Mouse (Mus musculus) MN1 (cell line): ENCODE measurements around the gene Zfp146.
"Not testable (repeated sequence)": the region's sequence is repeated elsewhere in the genome, so short reads cannot be mapped to it uniquely, and the experiment has no call there.

Experiments used
- DNase-seq: peaks from one replicate; pipeline ENCODE4 v3.0.0-alpha.2; 2016; ENCODE audit warnings: low spot score

The Zfp146 gene

DNA sequence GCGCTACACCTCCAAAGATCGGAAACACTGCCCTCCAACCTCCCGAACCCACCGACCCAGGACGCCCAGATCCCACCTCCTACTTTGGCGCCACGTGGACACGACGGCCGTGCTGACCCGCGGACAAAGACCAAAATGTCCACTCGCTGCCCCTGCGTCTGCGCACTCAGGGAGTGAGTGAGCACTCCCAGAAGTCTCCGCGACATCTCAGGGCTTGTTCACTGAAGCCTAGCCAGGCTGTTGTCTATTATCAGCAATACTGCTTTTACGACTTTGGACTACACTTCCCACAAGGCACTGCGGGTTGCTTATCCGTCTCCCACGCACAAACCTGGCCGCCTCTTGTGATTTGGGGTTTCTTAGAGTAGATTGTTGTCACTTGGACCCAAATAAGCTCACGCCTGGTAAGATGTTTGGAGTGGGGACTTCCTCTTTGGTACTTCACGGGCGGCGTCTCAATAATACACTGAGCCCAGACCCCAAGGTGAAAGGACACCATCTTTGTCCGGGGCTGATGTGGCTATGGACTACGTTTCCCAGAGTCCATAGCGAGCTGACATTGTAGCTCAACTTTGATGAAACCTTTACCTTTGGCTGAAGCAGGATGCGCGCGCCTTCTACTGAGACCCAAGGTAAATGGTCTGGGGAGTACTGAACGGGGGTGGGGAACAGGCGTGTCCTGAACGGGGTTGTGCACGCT, at the start of gene Zfp146:
Gene Zfp146, minus strand, starts transcription at position 168 of the 700 bp plus-strand sequence.
- peak; percentile 95 for DNase-seq

DNA sequence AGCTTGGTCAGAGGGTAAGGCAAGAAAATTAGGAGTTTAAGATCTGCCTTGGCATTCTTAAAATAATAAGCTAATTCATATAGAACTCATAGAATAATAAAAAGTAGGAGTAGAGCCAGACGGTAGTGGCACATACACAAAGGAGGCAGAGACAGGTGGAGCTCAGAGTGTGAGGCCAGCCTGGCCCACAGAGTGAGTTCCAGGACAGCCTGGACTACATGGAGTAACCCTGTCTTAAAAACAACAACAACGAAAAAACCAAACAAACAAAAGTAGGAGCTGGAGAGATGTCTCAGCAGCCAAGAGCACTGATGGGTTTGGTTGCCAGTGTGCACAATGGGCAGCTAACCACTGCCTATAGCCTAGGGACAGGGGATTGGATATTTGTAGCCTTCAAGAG, 47.7 kb upstream of the Zfp146 start:
- DNase-seq: no peak

DNA sequence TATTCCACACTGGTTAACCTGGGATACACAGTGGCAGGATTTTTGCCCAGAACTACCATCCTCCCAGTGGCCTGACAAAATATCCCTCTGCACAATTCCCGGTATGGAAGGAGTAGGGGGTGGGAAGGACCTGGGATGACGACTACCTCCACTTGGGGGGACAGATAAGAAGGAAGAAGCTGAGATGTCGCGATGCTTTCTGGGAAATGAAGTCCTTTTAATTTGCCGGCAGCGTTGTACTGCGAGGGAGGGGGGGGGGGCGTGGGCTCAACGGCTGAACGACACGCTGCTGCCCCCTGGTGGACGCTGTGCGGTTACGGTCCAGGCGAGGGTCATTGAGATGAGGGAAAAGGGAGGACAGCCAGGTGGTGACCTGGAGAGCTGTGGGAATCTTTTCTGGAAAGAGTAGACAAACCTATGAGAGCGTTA, 47.2 kb upstream of the Zfp146 start:
- DNase-seq: peak; percentile 83

DNA sequence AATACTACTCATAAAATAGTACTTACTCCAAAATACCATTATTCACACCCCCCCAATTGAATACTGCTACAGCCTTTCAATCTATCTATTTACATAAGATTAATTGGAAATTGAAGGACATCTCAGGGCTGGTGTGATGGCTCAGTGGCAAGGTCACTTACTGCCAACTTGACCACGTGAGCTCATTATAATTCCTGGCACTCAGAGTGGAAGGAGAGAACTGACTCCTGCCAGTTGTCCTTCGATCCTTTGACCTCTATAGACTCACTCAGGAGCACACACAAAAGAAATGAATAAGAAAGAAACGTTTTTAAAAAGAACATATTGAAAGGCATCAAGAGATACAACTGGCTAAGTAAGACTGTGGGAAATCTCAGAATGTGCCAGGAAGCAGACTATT, 46.3 kb upstream of the Zfp146 start:
- no peak for DNase-seq

DNA sequence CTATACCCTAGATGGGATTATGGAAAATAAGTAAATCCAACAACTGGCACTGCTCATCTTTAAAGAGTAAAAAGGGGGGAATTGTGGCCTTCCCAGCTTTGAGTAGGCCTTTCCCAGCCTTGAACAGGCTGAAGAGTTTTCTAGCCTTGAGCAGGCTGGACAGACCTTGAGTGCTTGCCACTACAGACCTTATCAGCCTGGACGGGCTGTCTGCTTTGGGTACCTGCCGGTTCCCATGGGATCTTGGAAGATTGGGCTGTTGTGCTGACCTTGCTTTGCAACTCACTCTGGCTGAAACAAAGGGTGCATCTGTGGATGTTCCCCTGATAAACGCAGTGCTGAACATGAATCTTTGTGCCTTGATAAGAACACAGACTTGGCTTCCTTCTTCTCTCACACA, 44.3 kb upstream of the Zfp146 start:
- DNase-seq: no peak

DNA sequence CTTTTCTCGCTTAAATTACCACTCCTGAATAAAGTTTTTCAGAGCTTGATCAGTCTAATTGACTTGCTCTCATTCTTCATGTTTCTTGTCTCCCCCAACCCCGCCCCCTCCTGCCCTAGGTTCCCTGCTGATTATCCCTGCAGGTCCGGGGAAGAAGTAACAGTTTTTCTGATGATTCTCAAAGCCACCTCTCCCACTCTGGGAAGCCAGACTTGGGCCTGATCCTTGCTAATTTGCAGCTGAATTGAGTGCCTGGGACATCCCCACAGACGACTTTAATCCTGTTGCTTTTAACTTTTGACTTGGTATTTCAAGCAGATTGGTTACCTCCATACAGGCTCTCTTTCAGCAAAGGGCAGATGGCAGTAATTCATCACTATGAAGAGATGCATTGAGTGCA, 41.5 kb upstream of the Zfp146 start:
- no peak for DNase-seq

DNA sequence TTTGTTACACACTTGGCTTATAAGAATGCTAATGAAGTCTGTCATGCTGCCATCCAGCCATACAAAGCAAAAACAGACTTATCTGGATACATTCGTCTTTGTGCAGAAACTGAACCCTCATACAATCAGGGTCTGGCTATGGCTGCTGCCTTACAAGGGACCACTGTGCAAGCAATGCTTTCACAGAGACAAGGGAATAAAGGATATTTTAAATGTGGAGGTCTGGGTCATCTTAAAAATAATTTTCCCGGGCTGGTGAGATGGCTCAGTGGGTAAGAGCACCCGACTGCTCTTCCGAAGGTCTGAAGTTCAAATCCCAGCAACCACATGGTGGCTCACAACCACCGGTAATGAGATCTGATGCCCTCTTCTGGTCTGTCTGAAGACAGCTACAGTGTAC, 36.8 kb upstream of the Zfp146 start:
- DNase-seq: not testable (repeated sequence)

DNA sequence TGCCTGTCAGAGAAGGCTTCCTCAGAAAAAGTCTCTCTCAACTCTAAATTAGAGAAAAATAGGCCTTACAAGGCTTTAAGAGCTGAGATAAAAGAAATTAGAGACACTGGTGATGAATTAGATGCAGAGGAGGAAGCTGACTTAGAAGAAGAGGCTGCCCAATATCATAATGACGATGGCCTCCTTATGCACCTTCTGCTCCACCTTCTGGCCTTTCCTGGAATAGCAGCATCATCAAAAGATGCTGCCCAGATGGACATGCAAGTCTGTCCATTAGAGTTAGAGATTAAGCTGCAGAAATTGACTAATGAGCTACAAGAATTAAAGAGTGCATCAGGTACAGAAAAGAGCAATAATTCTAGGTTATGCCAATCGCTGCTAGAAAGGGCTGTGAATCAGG, 35.8 kb upstream of the Zfp146 start:
- DNase-seq: peak; percentile 73

DNA sequence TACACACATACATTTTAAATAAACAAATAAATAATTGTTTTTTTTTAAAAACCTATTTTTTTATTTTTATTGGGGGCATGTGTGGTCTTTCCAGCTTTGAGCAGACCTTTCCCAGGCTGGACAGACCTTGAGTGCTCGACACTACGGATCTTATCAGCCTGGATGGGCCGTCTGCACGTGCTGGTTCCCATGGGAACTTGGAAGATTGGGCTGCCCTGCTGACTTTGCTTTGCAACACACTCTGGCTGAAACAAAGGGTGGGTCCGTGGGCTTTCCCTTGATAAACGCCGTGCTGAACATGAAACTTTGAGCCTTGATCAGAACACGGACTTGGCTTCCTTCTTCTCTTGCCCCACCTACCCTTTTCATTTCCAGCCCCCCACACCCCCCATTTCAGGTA, 34.8 kb upstream of the Zfp146 start:
- DNase-seq: peak; percentile 59

DNA sequence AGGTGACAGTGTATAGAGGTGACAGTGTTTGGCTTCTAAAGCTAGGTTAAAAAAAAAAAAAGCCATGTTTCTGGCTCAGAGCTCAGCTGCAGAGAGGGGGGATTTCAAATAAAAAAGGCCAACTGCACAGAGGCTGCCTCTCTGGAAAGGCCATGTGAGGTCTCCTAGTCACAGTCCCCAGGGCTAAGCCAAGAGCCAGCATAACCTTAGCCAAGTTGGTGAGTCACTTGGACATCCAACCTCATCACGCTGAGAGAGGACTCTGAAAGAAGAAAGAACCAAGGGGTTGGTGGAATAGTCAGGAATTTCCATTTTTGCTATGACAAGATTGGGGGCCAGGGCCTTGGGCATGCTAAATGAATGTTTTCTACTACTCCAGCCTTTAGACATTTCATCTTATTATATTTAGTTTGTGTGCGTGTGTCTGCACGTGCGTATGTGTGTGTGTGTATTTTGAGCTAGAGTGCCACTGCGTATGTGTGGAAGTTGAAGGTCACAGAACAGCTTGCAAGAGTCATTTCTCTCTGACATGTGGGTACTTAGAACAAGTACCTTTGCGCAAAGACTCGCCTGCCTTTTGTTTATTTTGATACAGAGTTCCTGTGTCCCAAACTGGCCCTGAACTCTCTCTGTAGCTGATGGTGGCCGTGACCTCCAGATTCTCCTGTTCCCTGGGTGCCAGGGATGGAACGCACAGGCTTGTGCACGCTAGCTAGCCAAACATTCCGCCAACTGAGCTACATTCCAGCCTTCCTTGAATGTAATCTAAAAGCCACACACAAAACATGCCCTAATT, 33.5 kb upstream of the Zfp146 start:
- no peak for DNase-seq

DNA sequence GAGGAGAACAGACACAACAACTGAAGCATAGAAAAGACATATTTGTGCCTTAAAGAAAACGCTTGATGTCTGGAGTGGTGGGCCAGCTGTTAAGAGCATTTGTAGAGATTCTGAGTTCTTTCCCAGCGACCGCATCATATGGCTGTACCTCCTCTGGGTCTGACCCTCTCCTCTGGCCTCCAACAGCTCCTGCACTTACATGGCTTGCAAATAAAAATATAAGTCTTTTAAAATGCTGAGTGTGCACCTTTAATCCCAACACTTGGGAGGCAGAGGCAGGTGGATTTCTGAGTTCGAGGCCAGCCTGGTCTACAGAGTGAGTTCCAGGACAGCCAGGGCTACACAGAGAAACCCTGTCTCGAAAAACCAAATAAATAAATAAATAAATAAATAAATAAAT, 31.1 kb upstream of the Zfp146 start:
- not testable (repeated sequence) for DNase-seq

DNA sequence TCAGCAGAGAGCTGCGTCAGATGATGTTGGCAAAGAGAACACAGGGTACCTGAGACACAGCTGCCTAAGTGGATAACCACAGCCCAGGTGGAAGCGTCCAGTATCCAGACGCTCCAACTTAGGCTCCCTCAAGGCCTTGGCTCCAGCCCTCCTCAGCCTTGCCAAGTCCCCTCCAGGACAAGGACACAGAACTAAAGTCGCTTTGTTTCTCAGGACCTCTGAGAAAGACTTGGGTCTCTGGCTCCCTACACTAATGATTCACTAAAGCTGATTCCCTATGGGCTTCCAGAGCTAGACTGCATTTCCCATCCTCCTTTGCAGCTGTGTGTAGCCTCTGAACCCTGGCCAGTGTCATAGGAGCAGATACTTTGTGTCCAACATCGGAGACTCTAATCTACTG, 30.6 kb upstream of the Zfp146 start:
- no peak for DNase-seq

DNA sequence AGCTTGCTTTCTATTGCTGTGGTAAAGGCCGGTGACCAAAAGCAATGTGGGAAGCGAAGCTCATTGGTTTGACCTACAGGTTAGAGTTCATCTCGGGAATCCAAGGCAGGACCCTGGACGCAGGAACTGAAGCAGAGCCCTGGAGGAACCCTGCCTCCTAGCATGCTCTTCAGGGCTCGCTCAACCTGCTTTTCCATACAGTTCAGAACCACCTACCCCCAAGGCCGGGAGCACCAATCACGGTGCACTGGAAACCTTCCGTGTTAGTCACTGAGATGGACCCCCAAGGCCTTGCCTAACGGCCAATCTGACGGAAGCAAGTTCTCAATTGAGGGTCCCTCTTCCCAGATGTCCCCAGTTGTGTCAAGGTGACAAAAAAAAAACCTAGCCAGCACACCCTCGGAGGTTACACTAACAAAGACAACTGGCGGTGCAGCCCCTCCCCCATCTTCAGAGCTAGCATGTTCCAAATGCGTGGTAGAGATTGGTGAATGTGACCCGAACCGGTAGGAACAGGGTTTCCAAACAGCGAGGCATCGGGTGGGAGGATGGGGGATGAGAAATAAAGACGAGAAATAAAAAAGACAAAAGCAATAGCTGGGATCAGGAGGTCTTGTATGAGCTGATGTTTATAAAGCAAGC, 30.1 kb upstream of the Zfp146 start:
- no peak for DNase-seq

DNA sequence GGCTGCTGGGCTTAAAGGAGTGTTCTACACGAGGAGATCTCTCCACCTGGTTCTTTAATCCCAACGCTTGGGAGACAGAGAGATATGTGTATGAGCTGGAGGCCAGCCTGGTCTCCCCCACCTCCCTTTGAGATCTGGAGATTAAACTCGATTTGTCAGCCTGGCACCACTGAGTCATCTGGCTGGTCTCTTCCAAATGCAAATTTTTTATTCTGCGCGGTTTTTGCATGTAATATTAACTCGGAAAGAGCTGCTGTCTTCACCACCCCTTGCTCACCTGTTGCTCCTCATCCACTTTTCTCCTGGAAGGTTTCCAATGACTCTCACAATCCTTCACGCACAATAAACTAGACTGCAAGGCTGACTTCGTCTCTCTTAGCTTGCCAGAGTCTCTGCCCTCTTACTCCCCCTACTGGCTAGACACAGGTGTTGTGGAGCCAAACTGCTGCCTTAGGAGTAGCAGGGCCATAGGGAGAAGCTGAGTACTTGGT, 29.0 kb upstream of the Zfp146 start, which contains the start of gene Capns1:
Gene Capns1, minus strand, starts transcription at position 331 of the 491 bp plus-strand sequence.
- peak; percentile 73 for DNase-seq

DNA sequence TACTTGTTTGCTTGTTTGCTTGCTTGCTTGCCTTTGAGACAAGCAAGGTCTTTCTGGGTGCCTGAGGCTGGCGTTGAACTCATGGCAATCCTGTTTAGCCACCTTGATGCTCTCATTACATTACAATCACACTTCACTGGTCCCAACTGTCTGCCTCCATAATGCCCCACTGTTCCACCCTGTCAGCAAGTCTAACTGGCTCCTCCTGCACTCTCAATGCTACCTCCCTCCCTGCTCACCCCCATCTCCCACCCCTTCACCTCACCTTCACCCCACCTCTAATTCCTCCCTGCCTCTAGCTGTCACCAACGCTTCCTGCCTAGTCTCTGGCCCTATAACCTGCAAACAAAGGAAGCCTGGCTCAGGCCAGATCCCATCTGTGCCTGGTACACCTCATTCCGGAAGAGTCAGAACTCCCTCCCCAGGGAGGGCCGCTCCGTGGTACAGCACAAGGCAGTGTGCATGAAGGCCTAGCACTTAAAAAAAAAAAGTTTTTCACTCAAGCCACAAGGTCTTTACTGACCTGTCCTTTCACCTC, 28.1 kb upstream of the Zfp146 start:
- no peak for DNase-seq

DNA sequence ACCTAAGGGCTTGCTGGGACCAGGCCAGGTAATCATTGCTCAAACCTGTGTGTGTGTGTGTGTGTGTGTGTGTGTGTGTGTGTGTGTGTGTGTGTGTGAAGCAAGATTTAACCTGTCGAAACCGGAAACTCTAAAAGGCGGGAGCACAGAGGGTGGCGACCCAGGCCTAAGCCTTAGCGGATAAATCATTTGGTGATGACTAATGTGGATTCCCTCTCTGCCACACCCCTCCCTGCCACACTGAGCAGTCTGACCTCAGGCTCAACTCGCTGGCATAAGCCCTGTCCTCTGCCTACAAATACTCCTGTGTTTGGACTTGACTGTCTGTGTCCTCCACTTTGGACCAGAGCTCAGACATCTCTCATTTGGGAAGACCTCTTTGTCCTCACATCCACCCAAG, 26.6 kb upstream of the Zfp146 start:
- peak; percentile 61 for DNase-seq

DNA sequence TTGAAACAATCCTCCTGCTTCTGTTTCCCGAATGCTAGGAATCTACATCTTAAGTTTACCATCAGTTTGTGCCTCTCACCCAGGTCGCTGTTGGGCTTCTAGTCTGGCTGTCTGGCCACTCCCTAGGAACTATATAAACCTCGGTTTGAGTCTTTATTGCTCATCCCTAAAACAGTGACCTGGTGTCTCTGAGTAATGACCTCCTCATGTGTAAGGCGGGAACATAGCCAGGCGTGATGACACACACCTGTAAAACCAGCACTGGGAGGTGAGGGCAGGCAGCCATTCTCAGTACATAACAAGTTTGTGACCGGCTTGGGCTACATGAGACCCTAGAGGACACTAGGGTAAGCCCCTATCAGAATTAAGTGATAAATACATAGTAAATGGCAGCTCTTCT, 25.9 kb upstream of the Zfp146 start:
- no peak for DNase-seq

DNA sequence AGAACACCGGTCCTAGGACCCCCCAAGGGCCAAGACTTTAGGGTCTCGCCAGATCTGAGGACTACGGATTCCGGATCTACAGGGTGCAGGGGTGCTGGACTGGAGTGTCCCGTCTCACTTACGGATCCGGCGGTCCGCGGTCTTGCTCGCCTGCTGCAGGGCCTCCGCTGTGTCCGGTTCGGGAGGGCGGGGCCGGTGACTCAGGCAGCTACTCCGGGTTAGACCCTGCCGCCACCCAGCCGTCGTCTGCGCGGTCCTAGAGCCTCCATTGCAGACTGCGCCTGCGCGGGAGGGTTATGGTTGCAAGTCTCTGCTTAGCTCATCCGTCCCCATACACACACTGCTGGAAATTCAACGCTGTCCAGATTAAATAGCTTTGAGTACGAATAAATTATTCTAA, 25.3 kb upstream of the Zfp146 start:
- DNase-seq: peak; percentile 96

DNA sequence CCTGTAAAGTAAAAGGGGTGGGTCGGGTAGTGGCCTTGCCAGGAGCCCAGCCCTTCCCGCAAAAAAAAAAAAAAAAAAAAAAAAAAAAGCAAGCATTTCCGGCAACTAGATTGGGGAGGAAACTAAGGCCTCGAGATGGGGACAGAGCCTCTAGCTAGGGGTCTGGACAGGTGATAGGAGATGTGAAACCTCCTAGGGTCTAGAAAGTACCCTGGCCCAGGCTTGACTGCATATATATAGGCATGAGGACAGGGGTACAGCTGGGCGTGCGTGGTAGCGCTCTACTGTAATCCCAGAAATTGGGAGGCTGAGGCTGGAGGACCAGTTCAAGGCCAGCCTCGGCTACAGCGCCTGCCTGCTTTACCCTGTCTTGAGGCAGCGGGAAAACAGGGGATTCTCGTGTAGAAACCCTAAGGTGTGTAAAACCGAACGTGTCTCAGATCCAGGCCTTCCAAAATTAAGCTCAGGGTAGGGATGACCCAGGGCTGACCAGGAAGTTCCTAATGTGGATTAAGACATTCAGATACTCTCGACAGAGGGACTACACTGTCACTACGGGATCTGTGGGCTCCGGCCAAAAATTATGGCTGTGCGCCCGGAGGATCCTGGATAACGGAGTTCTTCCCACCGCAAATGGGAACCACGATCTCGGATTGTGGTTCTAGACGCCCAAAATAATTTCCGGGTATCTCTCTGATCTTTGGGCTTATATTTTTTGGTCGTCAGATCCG, 24.7 kb upstream of the Zfp146 start:
- peak; percentile 49 for DNase-seq

DNA sequence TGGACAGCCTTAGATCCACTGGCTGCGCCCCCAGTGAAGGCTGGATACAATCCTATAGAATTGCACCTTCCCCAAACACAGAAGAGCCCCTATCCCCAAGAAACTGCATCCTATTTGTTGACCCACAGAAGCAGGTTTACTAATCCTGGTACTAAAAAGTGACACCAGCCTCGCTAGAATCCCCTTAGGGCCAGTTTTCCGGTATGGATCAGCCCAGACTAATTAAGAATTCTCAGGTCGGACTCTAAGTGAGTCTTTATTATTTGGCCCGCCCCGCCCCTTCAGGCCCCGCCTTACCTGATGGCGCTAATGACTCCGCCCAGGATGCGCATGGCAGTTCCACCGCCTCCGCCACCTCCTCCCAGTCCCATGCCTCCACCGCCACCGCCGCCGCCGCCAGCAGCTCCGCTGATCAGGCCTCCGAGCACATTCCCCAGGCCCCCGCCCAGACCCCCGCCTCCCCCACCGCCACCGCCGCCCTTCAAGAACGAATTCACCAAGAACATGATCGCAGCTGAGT, 24.1 kb upstream of the Zfp146 start:
- peak; percentile 79 for DNase-seq

DNA sequence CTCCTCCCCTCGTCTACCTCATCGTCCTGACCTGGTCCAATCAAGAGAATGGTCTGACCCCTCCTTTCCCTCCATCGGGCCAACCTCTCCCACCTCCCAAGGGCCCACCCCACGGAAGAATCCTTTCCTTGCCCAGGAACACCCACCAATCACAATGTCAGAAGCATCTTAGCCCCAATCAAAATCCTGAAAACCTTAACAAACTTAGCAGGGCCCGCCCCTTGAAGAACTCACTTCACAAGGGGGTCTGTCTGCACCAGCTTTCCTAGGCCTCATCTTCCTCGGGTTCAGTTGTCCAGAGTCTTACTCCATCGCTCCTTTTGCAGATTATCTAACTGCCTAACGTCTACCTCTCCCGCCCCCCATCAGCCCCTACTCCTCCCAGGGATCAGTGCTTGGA, 23.5 kb upstream of the Zfp146 start:
- no peak for DNase-seq

DNA sequence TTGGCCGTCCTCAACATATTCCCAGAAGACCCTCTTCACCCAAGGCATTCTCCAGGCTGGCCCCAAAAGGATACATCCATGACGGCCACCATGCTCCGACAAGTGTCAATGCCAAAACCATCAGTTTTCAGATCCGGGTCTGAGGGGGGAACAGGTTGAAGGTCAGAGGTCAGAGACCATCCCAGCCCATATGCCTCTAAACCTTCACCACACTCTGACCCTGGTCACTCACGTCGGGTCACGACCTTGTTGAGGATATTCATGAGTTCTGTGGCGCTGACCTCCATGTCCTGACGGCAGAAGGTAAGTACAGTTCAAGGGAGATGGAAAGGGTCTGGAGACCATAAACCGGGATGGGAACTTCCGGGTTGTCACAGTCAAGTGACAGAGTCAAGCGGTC, 22.5 kb upstream of the Zfp146 start:
- no peak for DNase-seq
